Mouse (Mus musculus) spleen, postnatal 36 days (tissue): ENCODE results near the gene Zfp217.

Experiments used
- DNase-seq, 2 experiments: peaks; one replicate each; pipeline ENCODE4 v3.0.0; 2022; ENCODE audit warnings: low spot score in 2 of 2, mixed read lengths in 1 of 2

Zfp217 gene

DNA sequence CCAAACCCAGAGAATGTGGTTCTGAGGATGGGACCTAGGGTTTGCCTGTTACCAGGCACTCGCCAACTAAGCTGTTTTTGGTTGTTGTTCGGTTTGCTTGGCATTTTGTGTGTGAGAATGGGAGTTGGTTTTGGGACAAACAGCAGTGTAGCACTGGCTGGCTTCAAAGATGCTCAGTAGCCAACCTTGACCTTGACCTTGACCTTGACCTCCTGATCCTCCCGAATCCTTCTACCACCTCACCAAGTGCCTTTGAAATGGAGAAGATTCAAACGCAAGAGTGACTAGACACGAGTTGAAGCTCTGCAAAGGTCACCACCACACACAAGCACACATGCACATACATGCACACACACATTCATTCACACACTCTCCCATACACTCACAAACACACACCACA, 44.6 kb downstream of the Zfp217 start:
- DNase-seq, result no peak

DNA sequence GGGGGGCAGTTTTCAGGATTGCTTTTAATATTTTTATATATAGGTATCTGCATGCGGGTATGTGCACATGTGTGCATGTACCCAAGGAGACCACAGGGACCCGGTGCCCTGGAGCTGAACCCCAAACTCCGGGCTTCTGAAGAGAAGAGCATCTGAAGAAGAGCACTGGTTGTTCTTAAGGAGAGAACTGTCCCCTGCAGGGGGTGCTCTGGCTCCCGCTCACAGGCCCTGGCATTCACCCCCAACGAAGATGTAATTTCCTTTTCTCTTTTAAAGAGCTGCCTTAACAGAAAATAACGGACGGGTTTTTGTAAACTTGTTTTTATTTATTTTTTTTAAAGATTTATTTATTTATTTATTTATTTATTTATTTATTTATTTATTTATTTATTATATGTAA, 46.0 kb downstream of the Zfp217 start:
- no peak for DNase-seq

DNA sequence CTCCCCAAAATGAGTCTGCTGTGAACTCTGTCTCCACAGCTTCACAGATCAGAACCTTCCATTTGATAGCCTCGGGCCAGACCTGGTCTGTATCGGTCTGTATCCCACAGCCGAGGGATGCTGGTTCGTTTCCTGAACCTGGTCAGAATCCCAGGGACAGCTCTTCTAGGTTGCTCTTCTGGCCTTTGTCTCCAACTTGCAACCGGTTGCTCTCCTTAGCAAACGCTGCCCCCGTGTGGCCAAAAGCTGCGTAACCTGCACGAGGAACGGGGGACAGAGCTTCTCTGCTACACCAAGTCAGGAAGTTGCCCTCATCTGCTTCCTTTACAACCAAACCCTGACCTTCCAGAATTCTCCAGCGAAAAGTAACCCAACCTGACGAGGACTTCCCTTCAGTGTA, 46.8 kb downstream of the Zfp217 start:
- DNase-seq, result peak; percentile 77 to 82

DNA sequence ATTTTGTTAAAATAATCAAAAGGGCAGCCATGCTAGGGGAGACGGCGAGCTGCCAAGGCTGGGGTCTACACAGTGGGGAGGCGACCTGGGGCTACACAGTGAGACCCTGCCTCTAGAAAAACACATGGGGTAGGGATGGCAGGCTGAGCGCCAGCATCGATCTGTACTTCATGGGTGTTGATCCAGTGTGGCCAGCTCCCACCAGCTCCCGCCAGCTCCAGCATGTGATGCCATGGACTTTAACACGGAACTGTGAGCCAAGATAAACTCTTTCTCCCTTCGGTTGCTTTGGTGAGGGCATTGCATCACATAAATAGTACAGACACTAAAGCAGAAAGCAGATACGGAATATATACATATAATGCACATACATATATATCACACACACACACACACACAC, 53.0 kb downstream of the Zfp217 start:
- no peak for DNase-seq

DNA sequence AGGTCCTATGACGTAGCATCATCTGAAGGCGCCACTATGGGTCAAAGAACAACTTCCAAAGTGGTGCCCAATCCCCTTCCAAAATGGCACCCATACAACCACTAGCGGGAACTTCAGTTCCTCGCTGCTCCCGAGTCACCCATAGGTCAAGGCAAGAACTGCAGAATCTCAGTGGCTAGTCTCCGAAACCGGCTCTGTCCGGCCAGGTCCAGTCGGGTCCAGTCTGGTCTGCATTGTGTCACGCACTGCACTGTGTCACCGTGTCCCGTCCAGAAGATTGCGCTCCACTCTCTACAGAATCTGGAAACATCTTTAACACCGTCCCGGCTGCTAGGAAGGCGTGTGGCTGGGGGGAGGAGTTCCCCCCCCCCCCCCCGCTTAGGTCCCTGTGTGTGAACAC, 53.7 kb downstream of the Zfp217 start:
- DNase-seq, result no peak

DNA sequence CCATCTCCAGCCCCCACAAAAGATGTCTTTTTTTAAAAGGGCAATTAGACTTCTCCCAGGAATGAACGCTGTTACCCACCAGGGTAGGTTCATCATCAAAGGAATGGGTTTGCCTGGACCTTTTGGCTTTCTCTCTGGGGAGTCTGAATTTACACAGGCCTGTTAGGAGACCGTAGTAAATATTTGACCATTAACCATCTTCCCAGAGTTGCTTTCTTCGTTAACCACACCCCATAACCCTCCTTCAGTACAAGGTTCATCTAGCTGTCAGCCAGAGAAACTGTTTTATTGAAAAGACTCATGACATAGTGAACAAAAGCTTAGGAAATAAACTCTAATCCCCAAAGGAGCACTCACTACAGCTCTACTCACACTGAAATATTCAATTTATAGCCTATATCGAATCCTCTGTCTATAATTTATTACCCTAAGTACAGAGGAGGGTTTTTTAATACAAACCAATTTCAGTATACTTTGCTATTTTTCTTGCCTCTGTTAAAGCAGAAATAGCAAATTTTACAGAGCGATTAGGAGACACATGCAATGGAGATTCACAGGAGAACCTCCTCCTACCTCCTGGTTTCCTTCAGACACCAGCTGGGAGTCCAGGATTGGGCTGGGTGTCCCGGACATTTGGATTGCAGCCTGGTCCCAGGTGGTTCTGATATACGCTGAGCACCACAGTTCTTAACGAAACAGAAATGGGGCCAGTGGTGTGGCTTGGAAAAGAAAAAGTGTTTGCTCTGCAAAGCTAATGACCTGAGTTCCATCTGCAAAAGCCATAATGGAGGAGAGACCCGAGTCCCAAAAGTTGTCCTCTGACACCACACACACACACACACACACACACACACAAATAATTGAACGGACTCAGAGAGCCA, 56.1 kb downstream of the Zfp217 start:
- DNase-seq, result no peak

DNA sequence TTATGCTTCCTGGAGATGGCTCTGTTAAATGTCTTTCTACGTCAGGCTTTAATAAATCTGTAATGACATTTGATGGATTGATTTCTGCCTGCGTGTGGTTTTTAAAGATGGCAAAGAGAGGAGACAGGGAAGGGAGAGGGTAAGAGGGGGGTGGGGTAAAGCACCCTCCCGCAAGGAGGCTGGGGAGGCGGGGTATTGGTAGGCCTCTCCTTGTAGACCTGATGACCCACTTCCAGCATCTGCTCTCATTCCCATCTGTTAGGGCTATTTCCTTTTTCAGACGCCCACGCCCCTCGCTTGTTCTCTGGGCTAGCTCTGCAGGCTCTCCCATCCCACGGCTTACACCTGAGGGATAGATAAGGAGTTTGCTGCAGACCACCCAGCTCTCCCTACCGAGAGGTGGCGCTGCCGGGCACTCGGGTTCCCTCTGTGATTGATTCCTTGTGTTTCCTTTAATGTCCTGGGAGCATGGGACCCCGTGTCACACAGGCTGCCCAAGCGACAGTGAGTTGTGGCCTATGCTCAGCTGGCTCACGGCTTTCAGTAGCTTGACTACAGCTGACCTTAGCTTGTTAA, 69.4 kb downstream of the Zfp217 start:
- DNase-seq, result no peak

DNA sequence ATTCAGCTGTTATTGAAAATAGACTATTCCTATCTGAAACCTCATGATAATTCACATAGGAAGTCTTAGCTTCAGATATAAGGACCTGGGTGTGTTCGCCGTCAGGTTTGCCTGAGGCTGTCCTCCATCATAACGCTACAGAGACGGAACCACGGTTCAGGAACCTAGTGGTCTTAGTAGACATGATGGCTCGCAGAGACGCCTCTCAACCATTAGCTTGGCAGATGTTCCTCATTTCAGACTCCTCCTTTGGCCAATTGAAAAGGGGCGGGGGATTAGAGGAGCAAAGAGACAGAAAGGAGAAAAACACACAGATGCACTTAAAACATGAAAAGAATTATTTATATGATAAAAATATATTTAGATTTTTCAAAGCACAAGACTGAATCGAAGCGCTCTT, 69.9 kb downstream of the Zfp217 start:
- no peak for DNase-seq

DNA sequence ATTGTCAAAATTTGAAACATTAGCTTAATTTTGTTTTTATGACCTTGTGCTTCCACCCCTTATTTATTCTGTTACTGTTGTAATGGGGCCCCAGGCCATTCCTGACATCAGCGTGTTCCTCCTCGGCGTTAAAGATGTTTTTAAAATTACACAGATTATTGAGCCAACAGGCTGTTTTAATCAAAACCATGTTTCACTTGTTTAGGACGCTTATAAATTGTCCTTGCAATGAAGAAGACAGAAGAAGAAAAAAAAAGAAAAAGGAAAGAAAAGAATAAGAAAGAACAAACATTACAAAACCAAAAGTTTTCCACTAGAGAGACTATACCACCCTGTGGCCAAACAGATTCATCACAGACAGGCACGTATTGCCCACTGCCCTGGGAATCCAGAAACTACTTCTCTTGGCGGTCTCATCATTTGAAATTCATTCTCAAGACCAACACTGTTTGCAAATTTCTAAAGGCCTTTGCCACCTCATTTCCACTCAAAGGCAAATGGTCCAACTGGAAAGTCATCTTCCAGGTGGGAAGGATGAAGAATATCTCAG, 70.9 kb downstream of the Zfp217 start:
- DNase-seq, result no peak

DNA sequence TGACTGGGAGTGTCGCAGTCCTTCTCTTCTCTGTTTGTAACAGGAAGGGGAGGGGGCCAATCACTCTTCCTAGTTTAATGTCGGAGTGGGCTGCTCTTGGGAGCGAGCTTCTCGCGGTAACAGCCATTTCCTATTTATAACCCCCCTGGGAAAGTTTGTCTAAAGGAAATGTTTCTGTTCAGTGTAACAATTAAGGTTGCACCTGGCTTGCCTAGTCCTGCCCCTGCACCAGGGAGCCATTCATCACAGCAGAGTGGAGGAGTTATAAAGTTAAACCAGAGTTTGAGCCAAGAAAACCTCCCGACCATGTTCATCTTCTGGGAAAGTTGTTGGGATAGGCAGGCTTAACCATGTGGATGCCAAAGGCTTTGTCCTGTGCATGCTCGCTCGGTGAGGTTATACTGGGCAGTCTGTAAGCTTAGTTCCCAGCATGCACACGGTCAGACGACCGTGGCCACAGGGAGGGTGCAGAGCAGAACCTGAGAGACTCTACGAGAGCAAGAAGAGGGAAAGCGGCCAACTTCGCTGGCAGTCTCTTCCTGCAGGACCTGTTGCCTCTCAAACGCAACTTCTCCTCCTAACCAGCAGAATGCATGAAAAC, 77.2 kb downstream of the Zfp217 start:
- no peak for DNase-seq

DNA sequence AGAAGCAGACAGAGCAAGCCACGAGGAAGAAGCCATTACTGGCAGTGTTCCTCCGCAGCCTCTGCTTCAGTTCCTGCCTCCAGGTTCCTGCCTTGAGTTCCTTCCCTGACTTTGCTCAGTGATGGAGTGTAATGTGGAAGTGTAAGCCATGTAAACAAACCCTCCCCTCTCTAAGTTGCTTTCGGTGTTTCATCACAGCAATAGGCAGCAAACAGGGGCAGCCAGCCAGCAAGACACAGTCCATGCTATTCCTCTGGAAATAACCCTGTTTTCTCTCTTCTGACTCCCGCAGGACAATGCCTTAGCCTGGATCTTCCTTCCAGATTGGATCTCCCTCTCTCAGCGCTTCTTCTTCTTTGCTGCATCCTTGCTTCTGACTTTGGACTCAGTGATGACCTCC, 77.9 kb downstream of the Zfp217 start:
- DNase-seq, result no peak

DNA sequence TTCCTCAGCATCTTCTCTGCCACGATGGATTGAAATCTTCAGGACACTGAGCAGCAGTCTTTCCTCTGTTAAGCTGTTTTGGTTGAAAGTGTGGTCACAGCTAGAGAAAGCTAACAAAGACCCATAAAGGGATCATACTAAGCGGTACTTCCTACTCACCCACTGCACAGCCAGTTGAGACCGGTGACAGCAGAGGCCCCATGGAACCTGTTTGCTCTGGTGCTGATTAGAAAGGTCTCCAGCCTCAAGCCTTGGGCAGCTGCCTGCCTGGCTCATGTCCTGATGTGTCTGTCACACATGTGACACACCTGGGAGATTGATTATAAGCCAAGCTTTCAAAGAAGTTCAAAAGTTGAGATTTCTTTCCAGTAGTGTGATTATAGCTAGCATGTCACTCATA, 85.5 kb downstream of the Zfp217 start:
- no peak for DNase-seq

DNA sequence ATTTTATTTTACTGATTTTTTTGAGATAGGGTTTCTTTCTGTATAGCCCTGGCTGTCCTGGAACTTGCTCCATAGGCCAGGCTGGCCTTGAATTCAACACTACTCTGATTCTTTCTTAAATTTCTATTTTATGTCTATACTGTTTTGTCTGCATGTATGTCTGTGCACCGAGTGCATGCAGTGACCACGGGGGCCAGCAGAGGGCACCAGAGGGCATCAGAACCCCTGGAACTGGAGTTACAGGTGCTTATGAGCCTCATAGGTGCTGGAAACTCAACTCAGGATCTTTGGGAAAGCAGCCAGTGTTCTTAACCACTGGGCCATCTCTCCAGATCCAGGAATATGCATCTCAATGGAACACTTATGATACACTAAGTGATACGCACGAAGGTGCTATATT, 87.8 kb downstream of the Zfp217 start:
- no peak for DNase-seq

DNA sequence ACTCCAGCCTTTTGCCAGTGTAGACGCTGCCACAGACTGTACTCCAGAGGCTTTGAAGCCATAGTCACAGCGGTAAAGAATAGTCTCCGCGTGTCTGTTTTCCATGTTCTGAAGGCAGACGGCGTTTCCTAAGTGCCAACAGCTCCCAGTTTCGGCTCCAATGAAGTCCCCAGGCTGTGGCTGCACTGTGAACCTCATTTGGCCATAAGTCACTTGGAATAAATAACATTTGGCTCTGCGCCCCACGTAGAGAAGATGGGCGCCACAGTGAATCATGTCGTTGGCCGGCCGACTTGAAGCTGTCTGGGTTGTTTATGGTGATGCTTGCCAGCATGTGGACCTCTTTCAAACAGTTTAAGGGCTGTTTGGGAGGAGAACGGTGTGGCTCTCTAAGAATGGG, 89.1 kb downstream of the Zfp217 start:
- no peak for DNase-seq
